Mouse (Mus musculus) naive thymus-derived CD4-positive, alpha-beta T cell, adult 2 months (primary cell): ENCODE results near the gene Itgb8.

Experiments used
- DNase-seq: peaks from one replicate; pipeline ENCODE4 v3.0.0-alpha.2; 2011; ENCODE audit warnings: low read depth

Gene Itgb8

DNA sequence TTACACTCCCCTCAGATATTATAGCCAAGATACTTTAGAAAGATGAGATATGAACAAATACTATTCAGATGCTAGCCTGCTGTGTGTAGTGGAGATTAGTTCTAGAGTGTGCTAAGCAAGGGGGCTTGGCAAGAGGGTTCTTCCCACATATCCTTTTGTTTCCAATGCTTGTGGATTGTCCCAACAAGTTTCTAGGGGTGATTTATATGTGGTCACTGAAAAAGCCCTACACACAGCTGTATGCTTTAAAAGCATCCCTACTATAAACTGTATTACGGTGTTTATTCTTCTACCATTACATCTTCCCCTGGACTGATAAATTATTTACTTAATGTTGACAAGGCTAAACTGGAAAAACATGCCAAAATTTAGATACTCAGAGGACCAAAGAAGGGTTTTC is 92.6 kb downstream of the Itgb8 start:
- DNase-seq, result no peak

DNA sequence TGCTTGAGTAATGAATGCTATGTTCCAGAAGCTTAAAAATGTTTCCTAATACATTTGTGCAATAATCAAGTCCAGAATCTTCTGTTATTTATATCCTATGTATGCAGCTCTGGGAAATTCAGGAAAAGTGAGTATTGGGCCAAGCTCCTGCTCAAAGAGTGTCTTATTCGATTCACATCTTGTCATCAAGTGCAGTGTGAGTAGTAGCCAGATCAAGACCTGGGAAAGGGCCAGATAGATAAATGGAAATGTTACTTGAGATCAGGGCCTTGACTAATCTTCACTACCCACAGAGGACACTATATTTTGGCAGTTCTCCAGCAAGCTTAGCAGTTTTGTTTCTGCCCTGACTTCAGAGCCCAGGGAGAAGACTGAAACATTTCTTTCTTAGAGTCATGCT is 100.7 kb downstream of the Itgb8 start:
- no peak for DNase-seq

DNA sequence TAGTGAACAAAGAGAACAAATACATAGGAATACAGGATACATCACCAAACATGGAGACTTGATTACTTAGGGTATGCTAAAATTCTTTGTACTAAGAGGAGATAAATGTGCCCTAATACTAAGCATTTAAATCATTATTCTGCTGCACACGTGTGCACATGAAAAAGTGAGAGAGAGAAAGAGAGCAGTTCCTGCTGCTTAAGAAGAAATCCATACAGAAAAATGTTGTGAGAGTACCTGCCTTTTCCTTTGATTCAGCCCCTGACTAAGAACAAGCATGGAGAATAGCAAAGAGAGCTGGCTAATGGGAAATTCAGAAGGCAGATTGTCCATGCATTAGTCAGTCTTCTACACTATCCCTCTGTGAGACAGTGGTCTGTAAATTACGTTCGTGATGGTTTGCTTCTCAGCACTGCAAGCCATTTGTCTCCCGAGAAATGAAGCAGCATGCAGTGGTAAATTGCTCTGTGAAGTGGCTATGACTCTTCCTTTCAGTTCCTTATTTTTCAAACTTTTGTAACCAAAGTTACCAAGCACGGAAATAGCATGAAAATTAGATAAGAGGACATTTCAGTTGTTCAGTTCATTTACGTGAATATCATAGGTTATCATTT is 125.0 kb downstream of the Itgb8 start:
- DNase-seq, result no peak

DNA sequence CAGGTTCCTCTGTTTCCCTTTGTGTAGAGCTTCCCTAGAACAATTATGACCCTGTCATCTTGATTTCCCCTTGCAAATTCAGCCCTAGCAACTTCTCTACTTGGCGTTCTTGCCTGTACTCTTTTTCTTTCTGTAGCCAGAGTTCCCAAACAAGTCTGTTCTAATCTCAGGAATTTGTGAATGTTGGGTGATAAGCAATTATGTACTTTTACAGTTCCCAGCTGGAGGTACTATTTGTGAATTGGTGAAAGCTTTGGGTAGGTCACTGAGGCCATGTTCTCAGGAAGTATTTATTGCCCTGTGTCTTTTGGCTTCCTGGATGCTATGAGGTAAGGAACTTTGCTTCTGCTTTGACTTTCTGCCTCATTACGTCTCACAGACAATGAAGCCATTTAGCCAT is 128.5 kb downstream of the Itgb8 start:
- no peak for DNase-seq
